ENCODE assay signal across 18 mouse cellular contexts in the genomic region with DNA sequence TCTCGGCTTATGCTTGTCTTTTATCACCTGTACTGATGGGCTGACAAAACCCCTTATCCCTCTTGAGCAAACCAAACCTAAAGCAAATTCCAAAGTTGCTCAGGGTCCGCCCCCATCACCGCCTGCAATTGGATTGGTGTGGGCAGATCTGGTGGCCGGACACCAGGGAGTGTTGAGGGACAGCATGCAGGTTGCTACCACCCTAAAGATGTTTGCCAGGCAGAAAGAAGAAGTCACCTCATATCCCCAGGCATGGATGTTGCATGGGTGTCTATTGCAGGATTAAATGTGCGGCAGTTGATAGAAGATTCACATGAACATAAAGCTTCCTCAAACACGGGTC.
DNase-seq lines count a peak whose midpoint lies in the region; ATAC-seq and TF ChIP-seq lines count a peak whose summit lies in the region.
"Had no signal": no experiment of that assay in that cellular context is flagged by ENCODE, and none has a peak within 500 bp of the region (broad histone marks: within the 10 kb centered on the region; RNA-seq: fewer than 3 reads in every experiment).

No protein-coding gene starts in this region.

- H3K4me2 ChIP-seq in lung, embryonic 16.5 days (ENCODE audit: low read depth, low read length): no peak overlapping the region
- peak overlapping the region; percentile 3; the same call in 1 of the 2 replicates for H3K4me2 ChIP-seq in hindbrain, embryonic 13.5 days
- H3K4me2 ChIP-seq in midbrain, embryonic 11.5 days: peak overlapping the region; percentile 8; the same call in 1 of the 2 replicates
- 0 out of 2 replicates have a peak overlapping the region, but pooled peaks have one; percentile 13 for H3K4me2 ChIP-seq in neural tube, embryonic 15.5 days
- H3K4me2 ChIP-seq in liver, embryonic 11.5 days: no peak overlapping the region
- H3K4me2 ChIP-seq: heart, embryonic 15.5 days; lung, embryonic 15.5 days had no signal

- TF ChIP-seq CTCF in lung, adult 2 months (IDR thresholded peaks at IDR 0.05; ENCODE audit: insufficient read depth, low read length): no peak

- no peaks in the 10 kb centered on the region; the same call in 1 of the 2 replicates for H3K27me3 ChIP-seq in lung, embryonic 16.5 days (ENCODE audit: control insufficient read depth, insufficient read depth, low read depth, low read length)
- H3K27me3 ChIP-seq in hindbrain, embryonic 13.5 days: no peaks in the 10 kb centered on the region
- H3K27me3 ChIP-seq in midbrain, embryonic 11.5 days (ENCODE audit: control insufficient read depth, insufficient read depth, low read length): no peaks in the 10 kb centered on the region
- no peaks in the 10 kb centered on the region for H3K27me3 ChIP-seq in neural tube, embryonic 15.5 days (replicated peaks)
- no peaks in the 10 kb centered on the region for H3K27me3 ChIP-seq in liver, embryonic 11.5 days (replicated peaks; ENCODE audit: control insufficient read depth, insufficient read depth, low read length)
- peaks cover 42% of the 10 kb centered on the region for H3K27me3 ChIP-seq in heart, embryonic 10.5 days (ENCODE audit: insufficient read depth, poor library complexity, severe bottlenecking)
- H3K27me3 ChIP-seq: lung, embryonic 15.5 days had no signal

- H3K4me3 ChIP-seq in lung, embryonic 16.5 days (ENCODE audit: low read length): no peak overlapping the region
- no peak overlapping the region for H3K4me3 ChIP-seq in lung, adult 2 months (replicated peaks; ENCODE audit: extremely low read depth, low read depth, low read length)
- no peak overlapping the region for H3K4me3 ChIP-seq in hindbrain, embryonic 13.5 days
- H3K4me3 ChIP-seq in midbrain, embryonic 11.5 days (ENCODE audit: low read depth, low read length): no peak overlapping the region
- no peak overlapping the region for H3K4me3 ChIP-seq in neural tube, embryonic 15.5 days (replicated peaks)
- H3K4me3 ChIP-seq in liver, embryonic 11.5 days (ENCODE audit: low read depth, low read length): no peak overlapping the region
- no peak overlapping the region for H3K4me3 ChIP-seq in heart, embryonic 10.5 days
- H3K4me3 ChIP-seq: heart, embryonic 15.5 days; lung, embryonic 15.5 days had no signal

- H3K36me3 ChIP-seq in lung, embryonic 16.5 days (ENCODE audit: control insufficient read depth, insufficient read depth, low read length): no peaks in the 10 kb centered on the region
- H3K36me3 ChIP-seq in hindbrain, embryonic 13.5 days: no peaks in the 10 kb centered on the region
- H3K36me3 ChIP-seq in midbrain, embryonic 11.5 days (ENCODE audit: control insufficient read depth, insufficient read depth, low read length): no peaks in the 10 kb centered on the region
- no peaks in the 10 kb centered on the region for H3K36me3 ChIP-seq in neural tube, embryonic 15.5 days
- no peaks in the 10 kb centered on the region for H3K36me3 ChIP-seq in liver, embryonic 11.5 days (ENCODE audit: control insufficient read depth, insufficient read depth, low read length)
- H3K36me3 ChIP-seq in heart, embryonic 10.5 days: no peaks in the 10 kb centered on the region
- H3K36me3 ChIP-seq: G1E; heart, embryonic 15.5 days; lung, embryonic 15.5 days had no signal

- H3K27ac ChIP-seq in lung, embryonic 16.5 days (ENCODE audit: low read length): no peak overlapping the region
- H3K27ac ChIP-seq in hindbrain, embryonic 13.5 days: peak overlapping the region; percentile 58
- H3K27ac ChIP-seq in midbrain, embryonic 11.5 days (ENCODE audit: low read depth, low read length): no peak overlapping the region
- 0 out of 2 replicates have a peak overlapping the region, but pooled peaks have one; percentile 2 for H3K27ac ChIP-seq in neural tube, embryonic 15.5 days (replicated peaks)
- H3K27ac ChIP-seq in liver, embryonic 11.5 days (ENCODE audit: low read depth, low read length): no peak overlapping the region
- no peak overlapping the region for H3K27ac ChIP-seq in heart, embryonic 10.5 days
- H3K27ac ChIP-seq: heart, embryonic 15.5 days; lung, embryonic 15.5 days had no signal

- no peak for TF ChIP-seq POLR2A in lung, adult 2 months (IDR thresholded peaks at IDR 0.05; ENCODE audit: borderline replicate concordance, extremely low read depth, low read depth, low read length)

- 0 out of 2 replicates have a peak, but pooled peaks have one; percentile 13 for ATAC-seq in lung, embryonic 16.5 days (ENCODE audit: low read depth)
- peak; percentile 53; the same call in 1 of the 2 replicates for ATAC-seq in hindbrain, embryonic 13.5 days (ENCODE audit: low FRiP score)
- no peak; the same call in 1 of the 2 replicates for ATAC-seq in midbrain, embryonic 11.5 days (ENCODE audit: low FRiP score)
- ATAC-seq in neural tube, embryonic 15.5 days (ENCODE audit: low FRiP score): no peak
- ATAC-seq in liver, embryonic 11.5 days (replicated peaks; ENCODE audit: low FRiP score): no peak
- ATAC-seq: inflammation-experienced regulatory T-cells, adult 6 months had no signal

- H3K9me3 ChIP-seq in lung, embryonic 16.5 days (ENCODE audit: control insufficient read depth, low read length): no peaks in the 10 kb centered on the region
- no peaks in the 10 kb centered on the region for H3K9me3 ChIP-seq in hindbrain, embryonic 13.5 days
- H3K9me3 ChIP-seq in midbrain, embryonic 11.5 days (ENCODE audit: control insufficient read depth, low read length): no peaks in the 10 kb centered on the region
- no peaks in the 10 kb centered on the region for H3K9me3 ChIP-seq in neural tube, embryonic 15.5 days (replicated peaks)
- H3K9me3 ChIP-seq in liver, embryonic 11.5 days (ENCODE audit: control insufficient read depth, low read length): no peaks in the 10 kb centered on the region
- 0 out of 2 replicates have a peak, but pooled peaks cover 2% of the 10 kb centered on the region for H3K9me3 ChIP-seq in heart, embryonic 10.5 days
- H3K9me3 ChIP-seq: heart, embryonic 15.5 days; lung, embryonic 15.5 days had no signal

- WGBS in lung, embryonic 16.5 days: 44% methylated on average over 6 of the region's 6 CpGs
- WGBS in lung, adult 2 months: 71% methylated on average over 6 of the region's 6 CpGs
- 66% methylated on average over 6 of the region's 6 CpGs for WGBS in hindbrain, embryonic 13.5 days
- 52% methylated on average over 6 of the region's 6 CpGs for WGBS in midbrain, embryonic 11.5 days
- WGBS in neural tube, embryonic 15.5 days: 66% methylated on average over 6 of the region's 6 CpGs
- WGBS in liver, embryonic 11.5 days: 72% methylated on average over 6 of the region's 6 CpGs
- WGBS in heart, embryonic 10.5 days: 67% methylated on average over 6 of the region's 6 CpGs

- no peak for DNase-seq in lung, adult 2 months
- DNase-seq in midbrain, embryonic 11.5 days (ENCODE audit: low spot score, missing footprints): no peak
- no peak for DNase-seq in layer of hippocampus, adult 11-12 months (ENCODE audit: low spot score)
- DNase-seq in liver, embryonic 11.5 days (ENCODE audit: low spot score): no peak
- no peak for DNase-seq in heart, embryonic 10.5 days (ENCODE audit: low spot score)
- DNase-seq: adrenal gland, postnatal 10 days; cerebellum, adult 8-10 months; gastrocnemius, postnatal 36 days; kidney, postnatal 25 days; layer of hippocampus, postnatal 36 days; thymus, adult 2 months had no signal

- peaks cover 8% of the 10 kb centered on the region; the same call in 1 of the 2 replicates for H3K4me1 ChIP-seq in lung, embryonic 16.5 days (replicated peaks; ENCODE audit: control insufficient read depth, insufficient read depth, low read length)
- no peaks in the 10 kb centered on the region for H3K4me1 ChIP-seq in lung, adult 2 months (ENCODE audit: control insufficient read depth, insufficient read depth, low read length)
- H3K4me1 ChIP-seq in hindbrain, embryonic 13.5 days (replicated peaks): peaks cover 15% of the 10 kb centered on the region
- H3K4me1 ChIP-seq in midbrain, embryonic 11.5 days (ENCODE audit: control insufficient read depth, insufficient read depth, low read length): peaks cover 10% of the 10 kb centered on the region
- peaks cover 10% of the 10 kb centered on the region for H3K4me1 ChIP-seq in neural tube, embryonic 15.5 days
- H3K4me1 ChIP-seq in liver, embryonic 11.5 days (replicated peaks; ENCODE audit: control insufficient read depth, insufficient read depth, low read length): no peaks in the 10 kb centered on the region
- H3K4me1 ChIP-seq in heart, embryonic 10.5 days: peaks cover 13% of the 10 kb centered on the region

- H3K9ac ChIP-seq in lung, embryonic 16.5 days (ENCODE audit: low read length): no peak overlapping the region
- H3K9ac ChIP-seq in hindbrain, embryonic 13.5 days: 0 out of 2 replicates have a peak overlapping the region, but pooled peaks have one; percentile 21
- H3K9ac ChIP-seq in midbrain, embryonic 11.5 days (ENCODE audit: low read length): 0 out of 2 replicates have a peak overlapping the region, but pooled peaks have one; percentile 9
- H3K9ac ChIP-seq in neural tube, embryonic 15.5 days (replicated peaks): no peak overlapping the region
- H3K9ac ChIP-seq in liver, embryonic 11.5 days (ENCODE audit: low read depth, low read length): no peak overlapping the region
- H3K9ac ChIP-seq: heart, embryonic 15.5 days; lung, embryonic 15.5 days had no signal

Comparison
In these comparisons a context has a peak if more than half of its experiments do, and no peak if none do; other contexts are left out.
1. ATAC-seq: peak in lung, embryonic 16.5 days (single experiment) and hindbrain, embryonic 13.5 days (single experiment); none in midbrain, embryonic 11.5 days (single experiment), neural tube, embryonic 15.5 days (single experiment) and liver, embryonic 11.5 days (single experiment).
2. H3K27ac ChIP-seq: peak in hindbrain, embryonic 13.5 days (single experiment) and neural tube, embryonic 15.5 days (single experiment); none in lung, embryonic 16.5 days (single experiment), midbrain, embryonic 11.5 days (single experiment), liver, embryonic 11.5 days (single experiment) and heart, embryonic 10.5 days (single experiment).
3. H3K4me2 ChIP-seq: peak in hindbrain, embryonic 13.5 days (single experiment), midbrain, embryonic 11.5 days (single experiment) and neural tube, embryonic 15.5 days (single experiment); none in lung, embryonic 16.5 days (single experiment) and liver, embryonic 11.5 days (single experiment).
4. H3K9ac ChIP-seq: peak in hindbrain, embryonic 13.5 days (single experiment) and midbrain, embryonic 11.5 days (single experiment); none in lung, embryonic 16.5 days (single experiment), neural tube, embryonic 15.5 days (single experiment) and liver, embryonic 11.5 days (single experiment).